Comparison of ENCODE assay signal across 10 mouse cellular contexts in the genomic region with DNA sequence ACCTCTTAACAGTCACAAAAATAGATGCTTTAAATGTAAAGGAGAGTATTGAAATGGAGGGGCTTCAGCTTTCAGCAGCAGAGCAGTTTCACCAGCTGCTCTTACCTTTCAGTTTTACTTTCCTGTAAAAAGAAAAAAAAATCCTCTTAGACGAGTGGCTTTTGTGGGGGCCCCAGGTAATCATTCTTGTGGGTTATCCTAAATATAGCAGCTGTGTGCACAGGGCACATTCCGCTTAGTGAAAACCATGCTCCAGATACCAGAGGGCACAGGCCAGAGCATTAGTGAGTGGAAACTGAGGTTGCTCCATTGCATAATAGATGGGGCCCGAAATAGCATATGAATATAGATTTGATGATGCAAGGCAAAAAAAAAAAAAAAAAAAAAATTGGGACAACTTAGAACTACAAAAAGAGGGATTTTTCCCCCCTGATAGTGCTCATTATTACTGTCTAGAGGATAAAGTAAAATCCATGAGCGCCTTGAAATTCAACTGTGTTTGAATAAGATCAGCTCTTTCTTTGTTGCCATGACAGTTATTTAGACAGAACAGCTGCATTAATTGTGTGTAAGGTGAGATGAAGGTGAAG. TPM values are rescaled to one million over a fixed set of nuclear protein-coding genes. Genes with fewer than 3 reads are reported as not detected.
DNase-seq lines count a peak whose midpoint lies in the region; ATAC-seq and TF ChIP-seq lines count a peak whose summit lies in the region.
"Had no signal": no experiment of that assay in that cellular context is flagged by ENCODE, and none has a peak within 500 bp of the region (broad histone marks: within the 10 kb centered on the region; RNA-seq: fewer than 3 reads in every experiment).

No protein-coding gene starts in this region.

- no peaks in the 10 kb centered on the region for H3K9me3 ChIP-seq in hindbrain, embryonic 10.5 days
- H3K9me3 ChIP-seq in hindbrain, embryonic 11.5 days (ENCODE audit: control insufficient read depth, low read length), result no peaks in the 10 kb centered on the region
- H3K9me3 ChIP-seq in E14TG2a.4 (ENCODE audit: low read length), result no peaks in the 10 kb centered on the region
- no peaks in the 10 kb centered on the region for H3K9me3 ChIP-seq in forebrain, embryonic 13.5 days (replicated peaks)
- no peaks in the 10 kb centered on the region for H3K9me3 ChIP-seq in liver, embryonic 13.5 days (replicated peaks)

- TF ChIP-seq CTCF in E14TG2a.4 (conservative IDR thresholded peaks at IDR 0.05; ENCODE audit: low read length), result no peak
- TF ChIP-seq CTCF in gastrocnemius, adult 2 months (IDR thresholded peaks at IDR 0.05), result no peak

- no peaks in the 10 kb centered on the region for H3K36me3 ChIP-seq in hindbrain, embryonic 10.5 days
- no peaks in the 10 kb centered on the region for H3K36me3 ChIP-seq in hindbrain, embryonic 11.5 days (ENCODE audit: control insufficient read depth, insufficient read depth, low read length)
- peaks cover 29% of the 10 kb centered on the region for H3K36me3 ChIP-seq in E14TG2a.4 (ENCODE audit: insufficient read depth, low read length)
- H3K36me3 ChIP-seq in forebrain, embryonic 13.5 days (ENCODE audit: poor library complexity, severe bottlenecking), result no peaks in the 10 kb centered on the region
- H3K36me3 ChIP-seq in liver, embryonic 13.5 days, result no peaks in the 10 kb centered on the region

- no peak overlapping the region for H3K4me2 ChIP-seq in hindbrain, embryonic 11.5 days (replicated peaks; ENCODE audit: low read depth, low read length)
- H3K4me2 ChIP-seq in forebrain, embryonic 13.5 days, result peak overlapping the region; percentile 86
- peak overlapping the region; percentile 84 for H3K4me2 ChIP-seq in liver, embryonic 13.5 days

- H3K9ac ChIP-seq in hindbrain, embryonic 11.5 days (ENCODE audit: low read depth, low read length), result no peak overlapping the region
- H3K9ac ChIP-seq in forebrain, embryonic 13.5 days, result 0 out of 2 replicates have a peak overlapping the region, but pooled peaks have one; percentile 83
- peak overlapping the region; percentile 81; the same call in 1 of the 2 replicates for H3K9ac ChIP-seq in liver, embryonic 13.5 days

- ATAC-seq in hindbrain, embryonic 11.5 days (ENCODE audit: low FRiP score), result no peak
- no peak for ATAC-seq in forebrain, embryonic 13.5 days
- no peak for ATAC-seq in liver, embryonic 13.5 days (ENCODE audit: low read depth)

- peak overlapping the region; percentile 96; the same call in 1 of the 2 replicates for H3K27ac ChIP-seq in hindbrain, embryonic 10.5 days
- no peak overlapping the region for H3K27ac ChIP-seq in hindbrain, embryonic 11.5 days (ENCODE audit: low read depth, low read length)
- no peak overlapping the region for H3K27ac ChIP-seq in forebrain, embryonic 13.5 days
- H3K27ac ChIP-seq in liver, embryonic 13.5 days, result no peak overlapping the region
- H3K27ac ChIP-seq in gastrocnemius, adult 2 months, result no peak overlapping the region

- H3K27me3 ChIP-seq in hindbrain, embryonic 10.5 days (ENCODE audit: insufficient read depth, poor library complexity, severe bottlenecking), result no peaks in the 10 kb centered on the region
- H3K27me3 ChIP-seq in hindbrain, embryonic 11.5 days (ENCODE audit: control insufficient read depth, insufficient read depth, low read length), result no peaks in the 10 kb centered on the region
- H3K27me3 ChIP-seq in E14TG2a.4 (ENCODE audit: insufficient read depth, low read length), result no peaks in the 10 kb centered on the region
- H3K27me3 ChIP-seq in forebrain, embryonic 13.5 days, result no peaks in the 10 kb centered on the region
- no peaks in the 10 kb centered on the region for H3K27me3 ChIP-seq in liver, embryonic 13.5 days

- H3K4me1 ChIP-seq in hindbrain, embryonic 10.5 days (replicated peaks), result peaks cover 12% of the 10 kb centered on the region
- H3K4me1 ChIP-seq in hindbrain, embryonic 11.5 days (replicated peaks; ENCODE audit: control insufficient read depth, insufficient read depth, low read length), result no peaks in the 10 kb centered on the region
- peaks cover 25% of the 10 kb centered on the region for H3K4me1 ChIP-seq in E14TG2a.4 (replicated peaks; ENCODE audit: low read depth, low read length)
- peaks cover 18% of the 10 kb centered on the region for H3K4me1 ChIP-seq in forebrain, embryonic 13.5 days
- H3K4me1 ChIP-seq in liver, embryonic 13.5 days (replicated peaks), result peaks cover 33% of the 10 kb centered on the region

- intact Hi-C loops in gastrocnemius, adult 2 months (cut with DNase I), result no loop called here

- WGBS in hindbrain, embryonic 10.5 days, result 89% methylated on average over 4 of the region's 4 CpGs
- WGBS in hindbrain, embryonic 11.5 days, result 88% methylated on average over 4 of the region's 4 CpGs
- 83% methylated on average over 4 of the region's 4 CpGs for WGBS in forebrain, embryonic 13.5 days
- 66% methylated on average over 4 of the region's 4 CpGs for WGBS in liver, embryonic 13.5 days (ENCODE audit: insufficient replicate concordance)

- no peak for DNase-seq in hindbrain, embryonic 10.5 days (ENCODE audit: low spot score)
- DNase-seq in hindbrain, embryonic 11.5 days (ENCODE audit: low spot score), result no peak
- no peak for DNase-seq in liver, embryonic 13.5 days
- no peak for DNase-seq in right cerebral cortex, postnatal 25 days
- DNase-seq in gastrocnemius, adult 2 months, result no peak
- no peak for DNase-seq in frontal cortex, postnatal 25 days (ENCODE audit: low spot score in 2 of 2)
- DNase-seq: gastrocnemius, postnatal 25 days; lung, postnatal 10 days had no signal

- H3K4me3 ChIP-seq in hindbrain, embryonic 10.5 days, result peak overlapping the region; percentile 73
- H3K4me3 ChIP-seq in hindbrain, embryonic 11.5 days (ENCODE audit: low read depth, low read length), result no peak overlapping the region
- H3K4me3 ChIP-seq in E14TG2a.4 (replicated peaks; ENCODE audit: low read length), result peak overlapping the region; percentile 92
- H3K4me3 ChIP-seq in forebrain, embryonic 13.5 days, result no peak overlapping the region; the same call in 1 of the 2 replicates
- H3K4me3 ChIP-seq in liver, embryonic 13.5 days (replicated peaks), result peak overlapping the region; percentile 77
- no peak overlapping the region for H3K4me3 ChIP-seq in gastrocnemius, adult 2 months

RNA-seq across cellular contexts. Expression of a gene that starts 1.2 kb away (rescaled TPM):
- 12.7 and 15.2 TPM in 2 replicates for polyA plus RNA-seq in hindbrain, embryonic 10.5 days (2016; fragmentation: Nextera tagmentation; extraction: Ambion mirVana)
- polyA plus RNA-seq in hindbrain, embryonic 11.5 days (2014; fragmentation: Nextera tagmentation; extraction: Ambion mirVana), result 12.6 and 18.4 TPM in 2 replicates
- 12.7 and 16.1 TPM in 2 replicates for polyA plus RNA-seq in forebrain, embryonic 13.5 days (2015; fragmentation: Nextera tagmentation; extraction: Ambion mirVana)
- polyA plus RNA-seq in liver, embryonic 13.5 days (2015; fragmentation: Nextera tagmentation; extraction: Ambion mirVana), result 3.8 and 5.5 TPM in 2 replicates
- total RNA-seq in gastrocnemius, adult 2 months (2021), result 1 to 10 TPM; 1.5 to 3.2 TPM

RNA-seq across cellular contexts. Expression of a gene that starts 35.8 kb away (rescaled TPM):
- 25.1 and 31.5 TPM in 2 replicates for polyA plus RNA-seq in hindbrain, embryonic 10.5 days (2016; fragmentation: Nextera tagmentation; extraction: Ambion mirVana)
- polyA plus RNA-seq in hindbrain, embryonic 11.5 days (2014; fragmentation: Nextera tagmentation; extraction: Ambion mirVana), result 35.9 and 42.2 TPM in 2 replicates
- polyA plus RNA-seq in forebrain, embryonic 13.5 days (2015; fragmentation: Nextera tagmentation; extraction: Ambion mirVana), result 29.6 and 30.8 TPM in 2 replicates
- 9.1 and 10.8 TPM in 2 replicates for polyA plus RNA-seq in liver, embryonic 13.5 days (2015; fragmentation: Nextera tagmentation; extraction: Ambion mirVana)
- total RNA-seq in gastrocnemius, adult 2 months (2021), result 10 to 100 TPM; 11.0 to 11.4 TPM

Comparison
In these comparisons a context has a peak if more than half of its experiments do, and no peak if none do; other contexts are left out.
1. H3K4me3 ChIP-seq: peak in hindbrain, embryonic 10.5 days (single experiment), E14TG2a.4 (single experiment) and liver, embryonic 13.5 days (single experiment); none in hindbrain, embryonic 11.5 days (single experiment), forebrain, embryonic 13.5 days (single experiment) and gastrocnemius, adult 2 months (single experiment).